Mouse (Mus musculus) kidney, postnatal 10 days (tissue): ENCODE measurements around the gene Irak1.

Experiments used
- DNase-seq: peaks from one replicate; pipeline ENCODE4 v3.0.0; 2021; ENCODE audit warnings: mixed read lengths

The Irak1 gene

GRCm38 (mm10) chrX:73965307-73965706 lies 58.4 kb downstream of the Irak1 start:
- peak; percentile 67 for DNase-seq

DNA sequence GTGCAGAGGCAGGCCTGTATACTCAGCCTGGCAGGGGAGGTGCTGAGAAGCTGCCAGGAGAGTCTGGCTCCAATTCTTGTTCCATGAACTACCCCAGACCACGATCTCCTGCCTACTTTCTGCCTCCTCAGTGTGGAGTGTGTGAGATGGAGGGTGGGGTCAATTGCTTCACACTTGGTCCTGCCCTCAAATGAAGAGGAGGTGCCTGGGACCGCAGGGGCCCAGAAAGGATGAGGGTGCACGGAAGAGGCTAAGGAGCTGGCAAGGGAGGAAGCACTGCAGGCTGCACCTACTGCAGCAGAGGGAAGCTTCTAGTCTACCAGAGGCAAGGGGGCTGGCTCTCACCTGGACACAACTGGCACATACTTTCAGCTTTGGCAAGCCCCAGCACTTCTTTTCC lies 59.4 kb downstream of the Irak1 start:
- DNase-seq, result peak; percentile 14
